Mouse (Mus musculus) heart, embryonic 11.5 days (tissue): ENCODE results near the gene Gse1. TPM values are rescaled to one million over a fixed set of nuclear protein-coding genes. Genes with fewer than 3 reads are reported as not detected.

Experiments
- ATAC-seq: fragments of 200-750 bp; cut with Nextera tagmentation; replicated peaks from 2 replicates; pipeline ENCODE4 v1.8.0; 2017; ENCODE audit warnings: moderate library complexity; ENCODE audit not compliant: insufficient number of reproducible peaks, low FRiP score, low TSS enrichment
- H3K27ac ChIP-seq: fragments of 300-500 bp; sonication (generic); 2 replicates; pipeline ENCODE4 v1.5.1; 2014; ENCODE audit warnings: mild to moderate bottlenecking, low read depth, low read length
- H3K27me3 ChIP-seq: fragments of 300-500 bp; sonication (generic); 2 replicates; pipeline ENCODE4 v1.6.1; 2014; ENCODE audit warnings: mild to moderate bottlenecking, low read length, mixed read lengths; ENCODE audit not compliant: control insufficient read depth, insufficient read depth
- H3K36me3 ChIP-seq: fragments of 300-500 bp; sonication (generic); 2 replicates; pipeline ENCODE4 v1.6.1; 2014; ENCODE audit warnings: mild to moderate bottlenecking, low read length, moderate library complexity, mixed read lengths; ENCODE audit not compliant: control insufficient read depth, insufficient read depth
- H3K4me1 ChIP-seq: fragments of 300-500 bp; sonication (generic); 2 replicates; pipeline ENCODE4 v1.6.1; 2014; ENCODE audit warnings: low read length; ENCODE audit not compliant: control insufficient read depth, insufficient read depth
- H3K4me2 ChIP-seq: fragments of 300-500 bp; sonication (generic); 2 replicates; pipeline ENCODE4 v1.6.1; 2014; ENCODE audit warnings: mild to moderate bottlenecking, moderate library complexity
- H3K4me3 ChIP-seq: fragments of 300-500 bp; sonication (generic); 2 replicates; pipeline ENCODE4 v1.5.1; 2014; ENCODE audit warnings: low read depth, low read length
- H3K9ac ChIP-seq: fragments of 300-500 bp; sonication (generic); 2 replicates; pipeline ENCODE4 v1.6.1; 2014; ENCODE audit warnings: mild to moderate bottlenecking, low read depth, low read length, moderate library complexity
- H3K9me3 ChIP-seq: fragments of 300-500 bp; sonication (generic); replicated peaks from 2 replicates; pipeline ENCODE4 v1.6.1; 2016; ENCODE audit warnings: low read length; ENCODE audit not compliant: control insufficient read depth
- WGBS: fragments of 180-500 bp; shearing (Covaris S2); extraction: QIAGEN DNeasy Blood & Tissue Kit; methylation state at CpG from one replicate; pipeline ENCODE4 v1.1.7; 2014; ENCODE audit not compliant: insufficient replicate concordance; 5-methylcytosine and 5-hydroxymethylcytosine counted together
- polyA plus RNA-seq: library from polyadenylated mRNA; unstranded; fragments of >200 nt; fragmentation: Nextera tagmentation; extraction: Ambion mirVana; gene quantifications from 2 replicates; pipeline ENCODE4 v1.2.1, GENCODE M21; 2014

The Gse1 gene
- polyA plus RNA-seq, 1 experiment from 2014 or later: 12.8 TPM

DNA sequence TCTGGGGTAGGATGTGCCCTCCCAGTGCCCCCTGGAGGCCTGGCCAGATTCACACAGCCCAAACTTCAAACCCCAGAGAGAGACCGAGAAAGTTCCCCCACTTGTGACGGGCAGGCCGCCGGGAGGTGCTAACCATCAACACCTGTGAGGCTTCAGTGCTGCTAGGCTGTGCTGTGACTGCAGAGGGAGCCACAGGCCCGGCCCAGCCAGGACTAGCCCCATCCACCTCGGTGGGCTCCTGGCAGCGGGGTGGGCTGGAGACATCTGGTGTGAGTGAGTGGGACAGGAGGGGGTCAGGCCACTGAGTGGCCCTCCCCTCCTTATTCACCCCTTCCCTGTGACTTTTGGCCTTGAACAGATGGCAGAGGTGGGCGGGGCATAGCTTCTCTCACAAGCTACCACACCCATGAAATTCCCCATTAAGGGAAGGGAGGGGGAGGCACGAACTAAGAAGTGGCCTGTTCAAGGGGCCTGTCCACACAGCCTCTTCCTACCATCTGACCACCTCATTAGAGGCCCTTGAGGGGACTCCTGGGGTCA lies 179.5 kb downstream of the Gse1 start:
- Histone ChIP-seq H3K4me3 (no peak overlapping the region), H3K27ac (no peak overlapping the region), H3K9ac (no peak overlapping the region), H3K36me3 (no peaks in the 10 kb centered on the region), H3K27me3 (peaks cover 3% of the 10 kb centered on the region; the same call in 1 of the 2 replicates), H3K4me1 (peaks cover 33% of the 10 kb centered on the region), H3K4me2 (no peak overlapping the region), H3K9me3 (no peaks in the 10 kb centered on the region)
- 0 out of 2 replicates have a peak, but pooled peaks have one; percentile 40 for ATAC-seq
- 14% methylated on average over 9 of the region's 9 CpGs for WGBS

DNA sequence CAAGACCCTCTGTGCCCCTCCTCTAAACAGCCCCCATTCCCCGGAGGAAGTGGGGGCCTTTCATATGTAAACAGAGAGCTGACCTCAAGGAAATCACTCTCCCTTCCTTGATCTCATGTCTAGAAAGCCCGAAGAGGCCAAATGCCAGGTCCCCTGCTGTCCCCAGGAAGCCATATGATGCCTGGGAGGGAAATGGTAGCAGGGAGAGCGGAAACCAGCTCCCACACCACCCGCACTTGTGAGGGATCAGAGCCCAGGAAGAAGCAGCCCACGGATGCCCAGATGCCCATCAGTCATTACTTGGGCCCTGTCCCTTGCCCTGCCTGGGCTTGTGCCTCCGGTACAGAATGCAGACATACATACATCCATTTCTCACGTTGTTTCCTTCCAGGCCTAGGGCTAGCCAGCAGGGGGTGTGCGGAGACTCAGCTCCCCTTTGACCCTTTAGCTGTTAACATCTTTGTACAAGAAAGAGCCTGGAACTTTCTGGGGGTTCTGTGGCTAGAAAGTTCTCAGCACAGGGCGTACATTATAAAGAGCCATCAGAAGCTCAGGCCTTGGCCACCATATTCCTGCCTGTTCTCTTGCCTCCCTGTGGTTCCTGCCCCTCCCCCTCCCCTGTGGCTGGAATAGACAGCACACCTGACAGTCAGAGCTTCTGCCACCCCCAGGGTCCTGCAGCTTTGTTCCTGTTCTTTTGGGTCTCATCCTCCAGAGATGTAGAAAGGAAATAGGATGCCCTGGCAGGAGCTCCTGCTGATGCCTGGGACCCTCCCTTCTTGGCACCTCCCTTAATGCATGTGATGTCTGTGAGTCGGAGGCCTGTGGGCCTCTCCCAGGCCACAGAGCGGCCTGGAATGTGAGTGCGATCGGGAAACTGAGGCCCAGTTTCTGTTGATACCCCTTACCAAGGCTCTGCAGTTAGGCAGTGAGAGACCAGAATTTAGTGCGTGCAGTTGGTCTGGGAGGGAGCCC lies 180.3 kb downstream of the Gse1 start:
- no peaks in the 10 kb centered on the region for H3K36me3 ChIP-seq
- H3K9me3 ChIP-seq: no peaks in the 10 kb centered on the region
- no peak overlapping the region for H3K4me3 ChIP-seq
- 39% methylated on average over 14 of the region's 14 CpGs for WGBS
- H3K27ac ChIP-seq: no peak overlapping the region
- peaks cover 6% of the 10 kb centered on the region; the same call in 1 of the 2 replicates for H3K27me3 ChIP-seq
- H3K4me1 ChIP-seq: peaks cover 33% of the 10 kb centered on the region
- H3K4me2 ChIP-seq: no peak overlapping the region
- ATAC-seq: no peak
- no peak overlapping the region for H3K9ac ChIP-seq

DNA sequence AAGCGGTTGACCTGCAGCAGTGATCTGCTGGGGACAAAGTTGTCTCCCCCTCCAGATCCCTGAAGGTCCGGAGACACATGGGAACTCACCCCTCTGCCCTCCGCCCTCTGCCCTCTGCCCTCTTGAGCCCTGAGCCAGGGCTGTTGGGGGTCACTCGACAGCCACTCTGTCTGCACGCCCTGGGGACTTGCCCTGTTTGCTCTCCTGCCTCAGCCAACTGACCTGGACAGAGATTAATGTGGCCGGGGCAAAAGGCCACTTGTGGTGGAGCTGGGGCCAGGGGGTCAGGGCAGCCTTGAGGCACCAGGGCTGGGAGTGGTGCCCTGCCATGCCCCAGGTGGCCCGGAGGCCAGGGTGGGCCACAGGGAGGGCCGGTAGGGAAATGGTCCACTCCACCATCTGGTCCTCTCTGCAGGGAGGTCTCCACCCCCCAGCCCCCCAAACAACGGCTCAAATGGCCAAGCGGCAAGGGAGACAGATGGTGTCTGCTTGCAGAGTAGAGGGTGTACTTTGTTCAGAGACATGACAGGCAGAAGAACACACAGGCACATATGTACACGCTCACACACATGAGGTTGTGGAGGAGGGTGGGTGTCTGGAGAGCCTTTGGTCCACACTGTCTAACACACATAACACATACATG lies 181.2 kb downstream of the Gse1 start:
- WGBS: 41% methylated on average over 11 of the region's 11 CpGs
- Histone ChIP-seq H3K9me3 (no peaks in the 10 kb centered on the region), H3K9ac (no peak overlapping the region), H3K4me3 (no peak overlapping the region), H3K27ac (no peak overlapping the region), H3K36me3 (no peaks in the 10 kb centered on the region), H3K4me1 (peaks cover 28% of the 10 kb centered on the region), H3K27me3 (peaks cover 6% of the 10 kb centered on the region; the same call in 1 of the 2 replicates), H3K4me2 (no peak overlapping the region)
- ATAC-seq: no peak

DNA sequence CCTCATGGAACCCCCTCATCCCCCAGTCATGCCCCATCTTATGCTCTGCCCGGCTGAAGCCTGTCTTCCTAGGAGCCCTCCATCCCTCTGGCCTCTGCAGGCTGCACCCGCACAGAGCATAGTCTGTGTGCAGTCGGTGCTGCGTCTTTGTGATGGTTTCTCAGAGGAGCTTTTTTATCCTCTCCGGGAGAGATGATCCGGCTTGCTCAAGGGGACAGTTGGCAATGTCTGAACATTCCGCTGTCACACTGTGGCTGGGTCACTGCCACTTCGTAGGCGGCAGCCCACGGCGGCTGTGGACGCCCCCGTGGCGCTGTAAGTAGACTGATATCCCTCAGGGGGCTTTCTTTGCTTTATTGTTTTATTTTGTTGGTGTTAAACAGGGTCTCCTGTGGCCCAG lies 182.8 kb downstream of the Gse1 start:
- Histone ChIP-seq H3K9ac (no peak overlapping the region), H3K4me3 (no peak overlapping the region), H3K27ac (no peak overlapping the region), H3K36me3 (no peaks in the 10 kb centered on the region), H3K4me2 (no peak overlapping the region), H3K27me3 (peaks cover 8% of the 10 kb centered on the region), H3K9me3 (no peaks in the 10 kb centered on the region), H3K4me1 (peaks cover 32% of the 10 kb centered on the region)
- WGBS: 81% methylated on average over 14 of the region's 14 CpGs
- no peak for ATAC-seq

DNA sequence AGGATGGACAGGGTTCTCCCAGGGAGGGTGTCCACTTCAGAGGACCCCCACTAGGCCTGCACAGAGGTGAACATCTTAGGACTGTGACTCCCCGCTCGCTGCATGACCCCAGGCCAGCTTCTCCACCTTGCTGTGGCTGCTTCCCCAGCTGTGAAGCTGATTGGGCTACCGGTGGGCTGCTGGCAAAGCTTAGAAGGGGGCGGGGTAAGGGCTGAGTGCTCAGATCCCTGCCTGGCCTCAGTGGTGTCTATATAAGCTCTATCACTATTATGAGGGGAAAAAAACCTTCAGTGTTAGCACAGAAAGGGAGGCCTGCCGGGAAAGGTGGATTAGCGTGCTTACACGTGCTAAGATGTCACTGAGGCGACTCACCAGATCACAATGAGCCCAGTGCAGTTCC lies 183.6 kb downstream of the Gse1 start:
- Histone ChIP-seq H3K4me3 (no peak overlapping the region), H3K27me3 (peaks cover 8% of the 10 kb centered on the region), H3K4me1 (peaks cover 40% of the 10 kb centered on the region), H3K36me3 (no peaks in the 10 kb centered on the region), H3K9ac (no peak overlapping the region), H3K4me2 (no peak overlapping the region), H3K9me3 (no peaks in the 10 kb centered on the region), H3K27ac (no peak overlapping the region)
- 43% methylated on average over 8 of the region's 8 CpGs for WGBS
- no peak for ATAC-seq

DNA sequence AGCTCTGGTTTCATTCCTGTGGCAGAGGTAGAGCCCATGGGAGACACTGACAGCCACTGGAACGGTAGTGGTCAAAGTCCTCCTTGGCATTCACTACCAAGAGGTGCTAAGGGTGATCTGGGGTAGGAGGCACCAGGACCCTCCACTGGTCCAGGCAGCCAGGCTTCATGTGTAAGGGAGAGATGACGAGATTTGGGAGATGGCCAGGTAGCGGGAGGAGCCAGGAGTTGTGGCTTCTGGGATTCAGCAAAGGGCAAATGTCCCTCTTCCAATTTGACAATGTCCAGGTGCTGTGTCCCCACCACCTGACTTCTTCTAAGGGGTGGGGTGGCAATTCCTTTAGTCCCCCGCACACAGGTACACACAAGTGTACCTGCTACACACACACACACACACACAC lies 184.1 kb downstream of the Gse1 start:
- H3K27me3 ChIP-seq: peaks cover 8% of the 10 kb centered on the region
- ATAC-seq: no peak
- H3K4me3 ChIP-seq: no peak overlapping the region
- no peak overlapping the region for H3K4me2 ChIP-seq
- H3K9ac ChIP-seq: no peak overlapping the region
- H3K9me3 ChIP-seq: no peaks in the 10 kb centered on the region
- peaks cover 45% of the 10 kb centered on the region for H3K4me1 ChIP-seq
- no peak overlapping the region for H3K27ac ChIP-seq
- H3K36me3 ChIP-seq: no peaks in the 10 kb centered on the region
- WGBS: 81% methylated on average over 4 of the region's 4 CpGs

DNA sequence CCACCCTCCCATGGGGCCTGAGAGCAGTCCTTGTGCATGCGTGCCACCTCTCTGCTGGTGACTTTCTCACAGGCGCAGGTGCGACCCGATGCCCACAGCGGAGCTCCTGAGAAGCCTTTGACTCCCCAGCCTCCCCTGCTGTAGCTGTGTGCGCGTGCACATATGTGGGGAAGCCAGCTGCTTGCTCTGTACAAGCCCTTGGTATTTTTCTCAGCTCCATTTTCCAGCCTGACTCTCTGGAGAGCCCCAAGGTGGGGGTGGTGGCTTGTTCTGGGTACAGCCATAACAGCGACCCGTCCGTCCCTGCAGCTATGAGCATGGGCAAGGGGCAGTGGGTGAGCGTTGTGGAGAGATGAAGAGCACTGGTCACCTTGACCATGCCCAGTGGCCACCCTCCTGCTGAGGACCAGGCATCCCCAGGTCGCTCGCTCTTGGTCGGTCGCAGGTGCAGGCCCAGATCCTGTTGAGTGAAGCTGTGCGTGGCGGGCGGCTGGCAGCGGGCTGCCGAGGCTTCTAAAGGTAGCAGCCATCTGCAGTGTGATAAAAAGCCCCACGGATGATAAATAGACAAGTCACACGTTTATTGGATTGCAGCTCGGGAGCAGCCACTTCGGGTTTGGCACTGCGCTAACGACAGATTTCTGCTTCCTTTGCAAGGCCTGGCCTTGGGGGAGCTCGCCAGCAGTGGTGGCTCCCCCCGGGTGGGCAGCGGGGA lies 184.8 kb downstream of the Gse1 start:
- ATAC-seq: no peak
- no peaks in the 10 kb centered on the region for H3K9me3 ChIP-seq
- H3K27me3 ChIP-seq: peaks cover 8% of the 10 kb centered on the region
- no peak overlapping the region for H3K9ac ChIP-seq
- WGBS: 75% methylated on average over 29 of the region's 29 CpGs
- H3K4me3 ChIP-seq: no peak overlapping the region
- no peaks in the 10 kb centered on the region for H3K36me3 ChIP-seq
- no peak overlapping the region for H3K4me2 ChIP-seq
- H3K4me1 ChIP-seq: peaks cover 44% of the 10 kb centered on the region
- no peak overlapping the region for H3K27ac ChIP-seq

DNA sequence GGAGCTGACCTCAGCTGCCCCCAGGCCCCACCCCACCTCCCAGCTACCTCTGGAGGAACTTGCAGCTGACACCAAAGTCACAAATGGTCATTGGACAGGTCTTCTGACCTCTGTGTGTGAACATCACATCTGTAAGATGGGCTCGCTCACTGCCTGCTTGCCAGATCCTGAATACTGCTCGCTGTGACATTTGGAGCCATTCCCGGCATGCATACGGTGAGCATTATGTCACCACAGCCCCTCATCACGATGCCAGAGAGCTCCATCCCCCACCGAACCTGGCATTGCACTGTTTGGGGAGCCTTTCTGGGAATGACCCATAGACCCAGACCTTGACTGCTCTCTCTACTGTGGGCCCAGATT lies 185.4 kb downstream of the Gse1 start:
- 69% methylated on average over 6 of the region's 6 CpGs for WGBS
- no peak for ATAC-seq
- Histone ChIP-seq H3K27me3 (peaks cover 8% of the 10 kb centered on the region), H3K4me3 (no peak overlapping the region), H3K36me3 (no peaks in the 10 kb centered on the region), H3K9ac (no peak overlapping the region), H3K9me3 (no peaks in the 10 kb centered on the region), H3K4me1 (peaks cover 42% of the 10 kb centered on the region), H3K27ac (no peak overlapping the region), H3K4me2 (no peak overlapping the region)
